Mouse (Mus musculus): ENCODE measurements around the gene Dag1.
"Not testable (repeated sequence)": the region's sequence is repeated elsewhere in the genome, so short reads cannot be mapped to it uniquely, and the experiment has no call there.

Dag1 gene

GRCm38 (mm10) chr9:108274476-108275330 is 10.9 kb upstream of the Dag1 start:
- no peak for DNase-seq (ENCODE audit: low spot score in 2 of 2)

- DNase-seq (ENCODE audit: low spot score in 2 of 2): no peak
Observed at GRCm38 (mm10) chr9:108273485-108273884, 9.7 kb upstream of the Dag1 start.

- no peak for DNase-seq (ENCODE audit: low spot score in 2 of 2)
Observed at GRCm38 (mm10) chr9:108272691-108273090, 8.9 kb upstream of the Dag1 start.

GRCm38 (mm10) chr9:108271941-108272340 is 8.2 kb upstream of the Dag1 start:
- DNase-seq (ENCODE audit: low spot score in 2 of 2): no peak

GRCm38 (mm10) chr9:108268701-108269100 is 4.9 kb upstream of the Dag1 start:
- not testable (repeated sequence) for DNase-seq (ENCODE audit: low spot score in 2 of 2)

- DNase-seq (ENCODE audit: low spot score in 2 of 2): no peak
Observed at GRCm38 (mm10) chr9:108267691-108268090, 3.9 kb upstream of the Dag1 start.

GRCm38 (mm10) chr9:108266261-108266935 is 2.6 kb upstream of the Dag1 start:
- DNase-seq (ENCODE audit: low spot score in 2 of 2): peak; percentile 43 to 45

GRCm38 (mm10) chr9:108264191-108264921 is 598 bp upstream of the Dag1 start:
- DNase-seq (ENCODE audit: low spot score in 2 of 2): peak in 1 of 2 experiments; percentile 18

GRCm38 (mm10) chr9:108263131-108263681 is 552 bp downstream of the Dag1 start:
- no peak for DNase-seq (ENCODE audit: low spot score in 2 of 2)

GRCm38 (mm10) chr9:108262494-108263049 is 1.2 kb downstream of the Dag1 start:
- no peak for DNase-seq (ENCODE audit: low spot score in 2 of 2)

GRCm38 (mm10) chr9:108261865-108262264 is 1.9 kb downstream of the Dag1 start:
- DNase-seq (ENCODE audit: low spot score in 2 of 2): no peak

GRCm38 (mm10) chr9:108260526-108260925 is 3.2 kb downstream of the Dag1 start:
- no peak for DNase-seq (ENCODE audit: low spot score in 2 of 2)

GRCm38 (mm10) chr9:108252766-108253165 is 11.0 kb downstream of the Dag1 start:
- no peak for DNase-seq (ENCODE audit: low spot score in 2 of 2)

GRCm38 (mm10) chr9:108251877-108252276 is 11.9 kb downstream of the Dag1 start:
- DNase-seq (ENCODE audit: low spot score in 2 of 2): no peak

GRCm38 (mm10) chr9:108248957-108249356 is 14.8 kb downstream of the Dag1 start:
- DNase-seq (ENCODE audit: low spot score in 2 of 2): no peak

GRCm38 (mm10) chr9:108244984-108245383 is 18.8 kb downstream of the Dag1 start:
- no peak for DNase-seq (ENCODE audit: low spot score in 2 of 2)

GRCm38 (mm10) chr9:108244540-108244939 is 19.2 kb downstream of the Dag1 start:
- no peak for DNase-seq (ENCODE audit: low spot score in 2 of 2)

GRCm38 (mm10) chr9:108239951-108240350 is 23.8 kb downstream of the Dag1 start:
- no peak for DNase-seq (ENCODE audit: low spot score in 2 of 2)

- no peak for DNase-seq (ENCODE audit: low spot score in 2 of 2)
Observed at GRCm38 (mm10) chr9:108238831-108239230, 24.9 kb downstream of the Dag1 start.

- no peak for DNase-seq (ENCODE audit: low spot score in 2 of 2)
Observed at GRCm38 (mm10) chr9:108238402-108238801, 25.4 kb downstream of the Dag1 start.

- DNase-seq (ENCODE audit: low spot score in 2 of 2): no peak
Observed at GRCm38 (mm10) chr9:108234682-108235081, 29.1 kb downstream of the Dag1 start.

- no peak for DNase-seq (ENCODE audit: low spot score in 2 of 2)
Observed at GRCm38 (mm10) chr9:108232908-108233307, 30.9 kb downstream of the Dag1 start.

All from spleen, postnatal 36 days (tissue).